Mouse (Mus musculus): ENCODE data around the gene Gm11562. TPM values are rescaled to one million over a fixed set of nuclear protein-coding genes. Genes with fewer than 3 reads are reported as not detected.
"Not testable (repeated sequence)": the region's sequence is repeated elsewhere in the genome, so short reads cannot be mapped to it uniquely, and the experiment has no call there.

Gene Gm11562
- polyA plus RNA-seq, 1 experiment from 2014 or later: not detected

DNA sequence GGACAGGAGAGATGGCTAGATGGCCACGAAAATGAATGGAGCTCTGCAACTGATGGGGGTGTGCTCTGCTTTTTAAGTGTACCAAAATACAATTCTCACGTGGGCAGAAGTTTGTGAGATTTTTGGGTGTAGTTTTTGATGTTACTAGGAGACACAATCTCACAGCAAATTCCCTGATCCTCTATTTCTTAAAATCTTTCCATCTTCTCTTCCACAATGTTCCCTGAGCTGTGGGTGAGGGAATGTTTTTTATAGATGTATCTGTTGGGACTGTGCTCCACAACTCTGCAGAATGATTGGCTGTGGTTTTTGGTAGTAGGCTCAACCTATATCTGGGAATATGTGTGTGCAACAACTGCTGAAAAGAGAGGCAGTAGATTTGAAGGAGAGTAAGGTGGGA is 13.1 kb upstream of the Gm11562 start:
- H3K27me3 ChIP-seq: no peaks in the 10 kb centered on the region
- no peak for ATAC-seq
- H3K9ac ChIP-seq: no peak overlapping the region
- no peak overlapping the region for H3K4me2 ChIP-seq
- WGBS: 76% methylated on average over 2 of the region's 2 CpGs
- no peak overlapping the region for H3K4me3 ChIP-seq
- no peaks in the 10 kb centered on the region for H3K9me3 ChIP-seq (replicated peaks)
- H3K36me3 ChIP-seq (ENCODE audit: poor library complexity, severe bottlenecking): no peaks in the 10 kb centered on the region
- H3K27ac ChIP-seq: no peak overlapping the region
- H3K4me1 ChIP-seq: no peaks in the 10 kb centered on the region

DNA sequence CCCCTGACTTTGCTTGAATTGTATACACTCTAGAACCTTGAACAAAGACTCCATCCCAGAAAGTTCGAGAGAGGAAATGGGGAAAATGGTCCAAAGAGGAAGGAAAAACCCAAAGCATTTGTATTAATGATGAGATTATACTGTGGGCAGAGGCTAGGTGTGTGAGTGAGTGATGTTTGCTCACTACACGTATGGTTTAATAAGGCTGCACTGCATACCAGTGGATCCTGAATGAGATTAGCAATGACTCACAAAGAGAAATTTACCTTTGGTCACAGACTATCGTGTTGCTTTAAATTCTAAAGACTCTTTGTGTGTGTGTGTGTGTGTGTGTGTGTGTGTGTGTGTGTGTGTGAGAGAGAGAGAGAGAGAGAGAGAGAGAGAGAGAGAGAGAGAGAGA is 10.7 kb upstream of the Gm11562 start:
- H3K4me2 ChIP-seq: no peak overlapping the region
- no peak for ATAC-seq
- H3K27me3 ChIP-seq: no peaks in the 10 kb centered on the region
- no peaks in the 10 kb centered on the region for H3K36me3 ChIP-seq (ENCODE audit: poor library complexity, severe bottlenecking)
- H3K9me3 ChIP-seq (replicated peaks): no peaks in the 10 kb centered on the region
- H3K4me1 ChIP-seq: no peaks in the 10 kb centered on the region
- 78% methylated on average over 3 of the region's 3 CpGs for WGBS
- no peak overlapping the region for H3K9ac ChIP-seq
- H3K4me3 ChIP-seq: no peak overlapping the region
- H3K27ac ChIP-seq: no peak overlapping the region

DNA sequence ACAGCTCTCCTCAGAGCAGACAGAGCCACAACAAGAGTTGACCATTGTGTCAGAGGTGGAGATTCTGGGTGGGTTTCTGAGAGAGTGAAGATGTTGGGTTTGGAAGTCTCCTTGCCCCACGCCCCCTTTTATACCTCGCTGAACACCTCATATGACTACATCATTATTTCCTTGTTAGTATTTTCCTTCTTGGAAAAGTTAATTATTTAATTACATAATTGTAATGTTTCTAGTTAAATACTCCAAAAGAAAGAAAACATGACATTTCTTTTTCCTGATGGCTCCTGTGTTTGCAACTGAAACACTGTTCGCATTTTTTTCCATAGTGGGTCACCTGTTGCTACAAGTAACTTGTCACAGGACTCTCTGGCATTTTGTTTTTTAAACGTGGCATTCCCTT is 7.9 kb upstream of the Gm11562 start, which contains the start of gene Krtap4-1:
TSS of gene Krtap4-1 (minus strand) at position 101 of the 400 bp plus-strand sequence.
- no peak for ATAC-seq
- WGBS: 87% methylated on average over 4 of the region's 4 CpGs
- Histone ChIP-seq H3K4me3 (no peak within 1 kb of the TSS), H3K36me3 (ENCODE audit: poor library complexity, severe bottlenecking) (no peaks in the 10 kb centered on the region), H3K4me2 (no peak within 1 kb of the TSS), H3K9me3 (replicated peaks) (no peaks in the 10 kb centered on the region), H3K4me1 (no peaks in the 10 kb centered on the region), H3K27ac (no peak within 1 kb of the TSS), H3K27me3 (no peaks in the 10 kb centered on the region), H3K9ac (no peak within 1 kb of the TSS)

DNA sequence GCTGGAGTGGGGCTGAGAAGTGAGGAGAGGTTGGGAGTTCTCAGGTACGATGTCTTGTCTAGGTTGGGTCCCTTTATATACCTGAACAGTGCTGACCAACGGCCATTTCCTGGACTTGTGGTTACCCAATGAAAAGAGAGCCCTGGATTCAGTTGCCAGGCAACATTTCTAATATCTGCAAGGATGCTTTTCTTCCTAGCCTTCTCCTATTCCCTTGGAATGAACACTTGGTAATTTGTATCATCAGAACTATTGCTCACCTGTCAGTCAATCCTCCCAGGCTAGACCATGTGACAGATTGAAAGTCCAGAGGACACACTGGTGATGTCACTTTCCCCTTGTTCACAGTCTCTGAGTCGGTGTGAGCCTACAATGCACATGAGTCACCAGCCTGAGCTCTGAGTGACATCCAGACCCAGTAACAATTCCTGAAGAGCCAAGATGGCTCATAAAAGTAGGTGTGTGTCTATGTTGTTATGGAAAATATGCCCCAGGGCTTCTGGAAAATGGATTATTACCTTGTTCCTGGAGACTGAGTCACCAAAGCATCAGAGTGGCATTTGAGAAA is 5.4 kb downstream of the Gm11562 start, which contains the start of gene Krtap2-4:
TSS of gene Krtap2-4 (minus strand) at position 51 of the 568 bp plus-strand sequence.
- 60% methylated on average over 3 of the region's 3 CpGs for WGBS
- ATAC-seq: no peak
- H3K36me3 ChIP-seq (ENCODE audit: poor library complexity, severe bottlenecking): no peaks in the 10 kb centered on the region
- no peaks in the 10 kb centered on the region for H3K9me3 ChIP-seq (replicated peaks)
- no peak within 1 kb of the TSS for H3K4me2 ChIP-seq
- no peak within 1 kb of the TSS for H3K9ac ChIP-seq
- H3K27ac ChIP-seq: no peak within 1 kb of the TSS
- H3K4me3 ChIP-seq: no peak within 1 kb of the TSS
- no peaks in the 10 kb centered on the region for H3K4me1 ChIP-seq
- no peaks in the 10 kb centered on the region for H3K27me3 ChIP-seq

DNA sequence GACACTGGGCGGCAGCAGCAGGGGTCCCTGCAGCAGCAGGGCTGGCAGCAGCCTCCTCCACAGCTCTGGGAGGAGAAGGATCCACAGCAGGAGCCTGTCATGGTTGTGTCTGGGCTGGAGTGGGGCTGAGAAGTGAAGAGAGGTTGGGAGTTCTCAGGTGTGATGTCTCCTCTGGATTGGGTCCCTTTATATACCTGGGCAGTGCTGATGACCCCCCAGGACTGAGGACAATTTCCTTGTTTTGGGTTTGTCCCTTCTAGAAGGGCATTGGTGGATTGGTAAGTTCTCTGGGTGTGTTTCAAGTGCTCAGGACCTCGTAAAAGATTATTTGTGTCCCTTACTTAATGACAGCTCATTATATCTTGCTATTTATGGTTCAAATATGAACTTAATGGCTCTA is 10.1 kb downstream of the Gm11562 start, which contains the start of gene Gm11937:
TSS of gene Gm11937 (minus strand) at position 101 of the 400 bp plus-strand sequence.
- 68% methylated on average over 1 of the region's 2 CpGs for WGBS
- not testable (repeated sequence) for H3K9ac ChIP-seq; H3K4me3 ChIP-seq; H3K4me1 ChIP-seq; H3K4me2 ChIP-seq; H3K27me3 ChIP-seq; H3K27ac ChIP-seq; H3K36me3 ChIP-seq (ENCODE audit: poor library complexity, severe bottlenecking); H3K9me3 ChIP-seq (replicated peaks); ATAC-seq

DNA sequence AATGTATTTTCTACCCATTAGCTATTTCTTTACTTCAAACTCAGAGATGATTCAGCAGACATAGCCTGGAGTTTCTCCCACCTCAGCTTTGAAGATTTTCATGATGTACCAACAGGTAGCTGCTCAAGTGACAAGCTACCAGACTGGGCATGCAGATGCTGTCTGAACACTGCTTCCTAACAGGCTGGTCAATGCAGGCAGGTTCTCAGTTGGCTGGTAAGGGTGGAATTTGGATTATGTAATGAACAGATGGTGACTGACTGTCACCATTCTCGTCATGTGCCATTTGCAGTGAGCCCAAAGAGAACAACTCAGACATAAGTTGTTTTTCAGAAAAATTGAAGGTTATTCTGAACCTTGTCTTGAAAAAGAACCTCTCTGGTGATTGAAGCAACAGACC is 11.1 kb downstream of the Gm11562 start:
- Histone ChIP-seq H3K27ac (no peak overlapping the region), H3K4me2 (no peak overlapping the region), H3K9ac (no peak overlapping the region), H3K4me3 (no peak overlapping the region), H3K36me3 (ENCODE audit: poor library complexity, severe bottlenecking) (no peaks in the 10 kb centered on the region), H3K27me3 (no peaks in the 10 kb centered on the region), H3K9me3 (replicated peaks) (no peaks in the 10 kb centered on the region), H3K4me1 (no peaks in the 10 kb centered on the region)
- 60% methylated on average over 1 of the region's 1 CpGs for WGBS
- ATAC-seq: no peak

DNA sequence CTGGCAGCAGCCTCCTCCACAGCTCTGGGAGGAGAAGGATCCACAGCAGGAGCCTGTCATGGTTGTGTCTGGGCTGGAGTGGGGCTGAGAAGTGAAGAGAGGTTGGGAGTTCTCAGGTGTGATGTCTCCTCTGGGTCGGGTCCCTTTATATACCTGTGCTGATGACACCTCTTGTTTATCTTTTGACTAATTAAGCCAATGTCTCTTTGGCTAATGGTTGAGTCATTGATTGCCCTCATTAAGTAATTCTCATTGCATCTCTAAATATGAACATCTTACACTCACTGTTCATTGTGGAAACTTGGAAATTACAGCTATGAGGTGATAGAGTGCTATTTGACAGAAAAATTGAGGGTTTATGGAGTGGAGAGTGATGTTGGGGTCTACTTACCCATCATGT is 17.0 kb downstream of the Gm11562 start, which contains the start of gene Gm11938:
TSS of gene Gm11938 (minus strand) at position 101 of the 400 bp plus-strand sequence.
- H3K9me3 ChIP-seq (replicated peaks); H3K27me3 ChIP-seq; H3K4me3 ChIP-seq; H3K4me2 ChIP-seq; H3K4me1 ChIP-seq; H3K27ac ChIP-seq; ATAC-seq; H3K36me3 ChIP-seq (ENCODE audit: poor library complexity, severe bottlenecking); H3K9ac ChIP-seq: not testable (repeated sequence)
- WGBS: 71% methylated on average over 1 of the region's 1 CpGs

DNA sequence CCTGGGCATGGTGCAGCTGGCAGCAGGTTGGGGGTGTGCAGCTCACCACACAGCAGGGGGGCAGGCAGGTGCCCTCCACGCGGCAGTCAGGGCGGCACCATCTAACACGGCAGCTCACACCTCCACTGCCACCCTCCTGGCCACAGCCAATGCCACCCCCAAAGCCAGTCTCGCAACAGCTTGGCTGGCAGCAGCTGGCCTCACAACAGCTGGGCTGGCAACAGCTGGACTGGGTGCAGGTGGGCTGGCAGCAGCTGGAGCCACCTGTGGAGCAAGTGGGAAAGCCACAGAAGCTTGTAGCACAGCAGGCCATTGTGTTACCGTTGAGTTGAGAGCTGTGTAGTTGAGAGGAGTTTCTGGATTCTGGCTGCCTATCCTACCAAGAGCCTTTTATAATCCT is 22.5 kb downstream of the Gm11562 start, which contains the start of gene Krtap9-3:
TSS of gene Krtap9-3 (minus strand) at position 364 of the 400 bp plus-strand sequence.
- not testable (repeated sequence) for ATAC-seq; H3K4me2 ChIP-seq; H3K36me3 ChIP-seq (ENCODE audit: poor library complexity, severe bottlenecking); H3K9me3 ChIP-seq (replicated peaks); H3K27ac ChIP-seq; H3K9ac ChIP-seq; H3K4me3 ChIP-seq; H3K4me1 ChIP-seq; H3K27me3 ChIP-seq
- 76% methylated on average over 6 of the region's 6 CpGs for WGBS

DNA sequence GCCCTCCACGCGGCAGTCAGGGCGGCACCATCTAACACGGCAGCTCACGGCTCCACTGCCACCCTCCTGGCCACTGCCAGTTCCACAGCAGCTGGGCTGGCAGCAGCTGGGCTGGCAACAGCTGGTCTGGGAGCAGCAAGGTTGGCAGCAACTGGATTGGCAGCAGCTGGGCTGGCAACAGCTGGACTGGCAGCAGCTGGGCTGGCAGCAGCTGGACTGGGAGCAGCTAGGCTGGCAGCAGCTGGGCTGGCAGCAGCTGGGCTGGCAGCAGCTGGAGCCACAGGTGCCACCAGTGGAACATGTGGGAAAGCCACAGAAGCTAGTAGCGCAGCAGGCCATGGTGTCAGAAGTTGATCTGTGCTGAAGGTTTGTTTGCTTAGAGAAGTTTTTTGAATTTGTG is 29.3 kb downstream of the Gm11562 start, which contains the start of gene Krtap1-3:
TSS of gene Krtap1-3 (minus strand) at position 359 of the 400 bp plus-strand sequence.
- Histone ChIP-seq H3K4me1 (no peaks in the 10 kb centered on the region), H3K27ac (no peak within 1 kb of the TSS), H3K9me3 (replicated peaks) (no peaks in the 10 kb centered on the region), H3K9ac (no peak within 1 kb of the TSS), H3K4me2 (no peak within 1 kb of the TSS), H3K27me3 (no peaks in the 10 kb centered on the region), H3K36me3 (ENCODE audit: poor library complexity, severe bottlenecking) (no peaks in the 10 kb centered on the region), H3K4me3 (no peak within 1 kb of the TSS)
- WGBS: 90% methylated on average over 6 of the region's 6 CpGs
- no peak for ATAC-seq

DNA sequence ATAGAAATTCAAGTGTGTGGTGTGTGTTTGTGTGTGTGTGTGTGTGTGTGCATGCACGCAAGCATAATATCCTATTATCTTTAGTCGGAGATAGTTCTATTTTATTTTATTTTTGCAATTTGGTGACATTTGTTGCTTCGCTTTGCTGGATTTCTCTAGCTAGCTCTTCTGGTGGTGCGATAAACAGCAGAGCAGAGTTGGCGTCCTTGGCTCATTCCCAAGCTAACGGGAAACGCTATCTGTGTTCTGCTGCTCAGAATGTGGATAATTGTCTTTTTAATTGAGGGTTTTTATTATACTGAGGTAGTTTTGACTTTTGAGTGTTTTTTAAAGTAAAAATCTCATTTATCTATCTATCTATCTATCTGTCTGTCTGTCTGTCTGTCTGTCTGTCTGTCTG is 35.1 kb downstream of the Gm11562 start:
- no peak for ATAC-seq
- 85% methylated on average over 7 of the region's 7 CpGs for WGBS
- H3K9ac ChIP-seq: no peak overlapping the region
- no peaks in the 10 kb centered on the region for H3K4me1 ChIP-seq
- no peak overlapping the region for H3K27ac ChIP-seq
- no peaks in the 10 kb centered on the region for H3K36me3 ChIP-seq (ENCODE audit: poor library complexity, severe bottlenecking)
- H3K4me3 ChIP-seq: no peak overlapping the region
- H3K9me3 ChIP-seq (replicated peaks): no peaks in the 10 kb centered on the region
- H3K4me2 ChIP-seq: no peak overlapping the region
- H3K27me3 ChIP-seq: no peaks in the 10 kb centered on the region

DNA sequence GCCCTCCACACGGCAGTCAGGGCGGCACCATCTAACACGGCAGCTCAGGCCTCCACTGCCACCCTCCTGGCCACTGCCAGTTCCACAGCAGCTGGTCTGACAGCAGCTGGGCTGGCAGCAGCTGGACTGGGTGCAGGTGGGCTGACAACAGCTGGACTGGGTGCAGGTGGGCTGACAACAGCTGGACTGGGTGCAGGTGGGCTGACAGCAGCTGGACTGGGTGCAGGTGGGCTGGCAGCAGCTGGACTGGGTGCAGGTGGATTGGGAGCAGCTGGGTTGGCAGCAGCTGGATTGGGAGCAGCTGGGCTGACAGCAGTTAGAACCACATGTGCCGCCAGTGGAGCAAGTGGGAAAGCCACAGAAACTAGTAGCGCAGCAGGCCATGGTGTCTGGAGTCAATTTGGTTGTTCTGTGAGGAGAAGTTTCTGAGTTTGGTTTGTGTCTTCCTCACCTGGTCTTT is 37.0 kb downstream of the Gm11562 start, which contains the start of gene Krtap1-4:
TSS of gene Krtap1-4 (minus strand) at position 410 of the 460 bp plus-strand sequence.
- Histone ChIP-seq H3K27me3 (no peaks in the 10 kb centered on the region), H3K4me1 (no peaks in the 10 kb centered on the region), H3K36me3 (ENCODE audit: poor library complexity, severe bottlenecking) (no peaks in the 10 kb centered on the region), H3K9me3 (replicated peaks) (no peaks in the 10 kb centered on the region), H3K4me2 (no peak within 1 kb of the TSS), H3K4me3 (no peak within 1 kb of the TSS), H3K9ac (no peak within 1 kb of the TSS), H3K27ac (no peak within 1 kb of the TSS)
- ATAC-seq: no peak
- 93% methylated on average over 5 of the region's 5 CpGs for WGBS

DNA sequence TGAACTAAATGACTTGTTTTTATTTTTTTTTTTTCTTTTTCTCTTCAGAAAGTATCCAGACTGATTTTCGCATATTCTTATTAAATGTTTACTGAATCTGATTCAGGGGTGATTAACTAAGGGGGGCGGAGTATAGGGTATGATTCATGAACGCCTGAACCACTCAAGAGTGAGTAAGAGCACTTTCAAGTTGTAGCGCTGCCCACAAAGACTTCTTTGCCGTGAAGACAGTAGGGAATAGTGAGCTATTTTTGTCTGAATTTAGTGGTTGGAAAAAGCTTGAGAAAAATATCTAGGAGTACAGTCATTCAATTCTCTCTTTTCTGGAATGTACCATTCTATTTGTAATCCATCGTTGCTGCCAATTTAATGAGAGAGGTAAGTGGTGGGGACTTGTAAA is 38.7 kb downstream of the Gm11562 start:
- H3K27me3 ChIP-seq: no peaks in the 10 kb centered on the region
- no peaks in the 10 kb centered on the region for H3K4me1 ChIP-seq
- no peak overlapping the region for H3K9ac ChIP-seq
- no peak overlapping the region for H3K4me3 ChIP-seq
- H3K36me3 ChIP-seq (ENCODE audit: poor library complexity, severe bottlenecking): no peaks in the 10 kb centered on the region
- ATAC-seq: no peak
- 80% methylated on average over 6 of the region's 6 CpGs for WGBS
- H3K4me2 ChIP-seq: no peak overlapping the region
- H3K27ac ChIP-seq: no peak overlapping the region
- H3K9me3 ChIP-seq (replicated peaks): no peaks in the 10 kb centered on the region

DNA sequence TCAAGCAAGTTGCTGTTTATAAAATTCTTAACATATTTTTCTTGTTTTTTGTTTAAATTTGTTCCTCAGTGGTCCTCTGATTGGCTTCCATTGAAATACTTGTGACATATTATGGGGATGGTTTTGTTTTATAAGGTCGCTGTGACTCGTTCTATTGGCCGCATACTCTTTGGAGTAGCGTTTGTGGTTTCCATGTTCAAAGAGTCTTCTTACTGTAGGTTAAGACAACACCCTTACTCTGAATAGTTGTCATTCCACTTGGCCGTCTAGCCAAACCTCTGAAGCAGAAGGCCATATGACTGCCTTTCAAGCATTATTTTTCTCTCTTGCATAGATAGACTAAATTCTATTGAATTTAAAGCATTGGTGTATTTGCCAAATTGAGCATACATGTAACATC is 39.2 kb downstream of the Gm11562 start:
- Histone ChIP-seq H3K27ac (no peak overlapping the region), H3K27me3 (no peaks in the 10 kb centered on the region), H3K36me3 (ENCODE audit: poor library complexity, severe bottlenecking) (no peaks in the 10 kb centered on the region), H3K4me3 (no peak overlapping the region), H3K4me1 (no peaks in the 10 kb centered on the region), H3K9ac (no peak overlapping the region), H3K4me2 (no peak overlapping the region), H3K9me3 (replicated peaks) (no peaks in the 10 kb centered on the region)
- 88% methylated on average over 5 of the region's 5 CpGs for WGBS
- ATAC-seq: no peak

Measured in forebrain, embryonic 13.5 days (tissue).